Mouse (Mus musculus): ENCODE data around the gene Slc25a3. TPM values are rescaled to one million over a fixed set of nuclear protein-coding genes. Genes with fewer than 3 reads are reported as not detected.
A peak's percentile ranks its signal among the peaks of the same experiment; 100 is the strongest.

Slc25a3 gene
- 506 and 512 TPM in 2 replicates for polyA plus RNA-seq (2015; fragmentation: Nextera tagmentation; extraction: Ambion mirVana)

DNA sequence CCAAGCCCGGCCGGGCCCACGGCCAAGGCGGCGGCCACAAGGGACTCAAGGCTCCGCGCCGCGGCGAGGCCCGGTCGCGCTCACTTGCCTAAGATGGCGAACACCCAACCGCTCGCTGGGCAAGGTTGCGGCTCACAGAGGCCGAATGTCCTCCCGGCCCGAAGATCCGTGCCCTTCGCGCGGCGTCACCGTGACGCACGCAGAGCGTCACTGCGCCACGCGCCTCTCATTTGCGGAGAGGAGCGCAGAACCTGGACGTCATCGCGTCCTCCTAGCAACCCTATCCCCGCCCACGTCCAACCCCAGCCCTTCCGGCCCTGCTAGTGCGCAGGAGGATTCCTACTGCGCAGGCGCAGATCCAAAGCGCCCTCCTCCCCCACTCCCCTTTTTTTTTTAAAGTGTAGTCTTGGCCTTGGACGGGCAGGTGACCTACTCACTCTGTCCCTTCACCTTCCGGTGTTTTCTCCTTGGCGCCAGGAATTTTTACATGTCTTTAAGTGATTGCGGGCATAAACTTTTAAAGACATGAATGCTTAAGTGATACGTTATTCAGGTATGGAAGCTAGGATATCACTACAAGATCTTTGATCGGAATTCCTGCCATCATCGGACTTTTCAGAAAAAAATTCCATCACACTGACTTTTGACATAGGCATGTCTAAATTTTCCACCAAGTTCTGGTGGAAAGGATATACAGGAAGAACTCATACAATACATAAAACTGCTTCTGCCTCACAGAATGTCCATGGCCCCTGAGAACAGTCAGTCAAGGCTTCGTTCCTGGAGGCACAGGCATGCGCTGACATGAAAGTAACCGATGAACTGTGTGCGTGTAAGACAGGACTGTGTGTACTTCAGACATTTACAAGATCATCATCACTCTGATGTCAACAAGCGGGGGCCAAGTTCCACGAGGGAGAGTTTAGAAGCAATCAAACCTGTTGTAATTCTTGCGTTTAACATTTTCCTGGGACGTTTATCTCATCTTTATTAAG lies at the start of gene Slc25a3:
Gene Slc25a3 (minus strand): TSS at position 232 of the 995 bp plus-strand sequence.
- Histone ChIP-seq H3K4me1 (replicated peaks) (peaks cover 26% of the 10 kb centered on the region), H3K4me3 (peak within 1 kb of the TSS; percentile 98), H3K27me3 (no peaks in the 10 kb centered on the region), H3K36me3 (peaks cover 25% of the 10 kb centered on the region), H3K9me3 (no peaks in the 10 kb centered on the region), H3K9ac (peak within 1 kb of the TSS; percentile 99), H3K27ac (peak within 1 kb of the TSS; percentile 97), H3K4me2 (peak within 1 kb of the TSS; percentile 95)
- WGBS = 14% methylated on average over 58 of the region's 59 CpGs
- ATAC-seq (ENCODE audit: low FRiP score) = peak; percentile 100

DNA sequence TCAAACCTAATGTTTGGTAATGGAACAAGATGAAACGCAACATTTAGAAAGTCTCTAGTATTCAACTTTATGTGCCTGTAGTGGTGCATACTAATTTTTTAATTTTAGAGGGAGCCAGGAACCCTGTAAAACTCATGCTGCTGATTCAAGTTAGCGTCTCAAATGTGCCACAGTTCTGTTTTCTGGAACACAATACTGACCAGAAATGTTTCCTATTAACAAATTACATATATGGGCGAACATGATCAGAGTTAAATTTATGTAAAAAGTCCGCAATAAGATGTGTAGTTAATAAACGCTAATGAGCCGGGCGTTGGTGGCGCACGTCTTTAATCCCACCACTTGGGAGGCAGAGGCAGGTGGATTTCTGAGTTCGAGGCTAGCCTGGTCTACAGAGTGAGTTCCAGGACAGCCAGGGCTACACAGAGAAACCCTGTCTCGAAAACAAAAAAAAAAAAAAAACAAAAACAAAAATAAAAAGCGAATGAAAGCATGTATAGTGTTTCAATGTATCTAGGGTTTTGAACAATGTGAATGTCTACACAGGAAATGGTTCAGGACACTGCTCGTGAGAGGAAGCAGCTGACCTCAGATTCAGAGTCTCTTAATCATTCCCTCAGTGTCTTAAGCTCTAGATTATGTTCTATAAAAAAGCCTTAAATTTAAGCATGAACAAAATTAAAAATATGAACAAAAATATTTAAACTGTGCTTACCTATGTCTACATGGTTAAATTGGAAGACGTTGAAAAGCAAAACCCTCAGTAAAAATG lies 48.7 kb upstream of the Slc25a3 start:
- H3K27me3 ChIP-seq = no peaks in the 10 kb centered on the region
- no peaks in the 10 kb centered on the region for H3K9me3 ChIP-seq
- peak overlapping the region; percentile 71 for H3K4me2 ChIP-seq
- H3K36me3 ChIP-seq = no peaks in the 10 kb centered on the region
- peak overlapping the region; percentile 100 for H3K27ac ChIP-seq
- H3K4me3 ChIP-seq = peak overlapping the region; percentile 93
- no peak for ATAC-seq (ENCODE audit: low FRiP score)
- WGBS = 86% methylated on average over 14 of the region's 14 CpGs
- peak overlapping the region; percentile 99 for H3K9ac ChIP-seq
- H3K4me1 ChIP-seq (replicated peaks) = peaks cover 24% of the 10 kb centered on the region

DNA sequence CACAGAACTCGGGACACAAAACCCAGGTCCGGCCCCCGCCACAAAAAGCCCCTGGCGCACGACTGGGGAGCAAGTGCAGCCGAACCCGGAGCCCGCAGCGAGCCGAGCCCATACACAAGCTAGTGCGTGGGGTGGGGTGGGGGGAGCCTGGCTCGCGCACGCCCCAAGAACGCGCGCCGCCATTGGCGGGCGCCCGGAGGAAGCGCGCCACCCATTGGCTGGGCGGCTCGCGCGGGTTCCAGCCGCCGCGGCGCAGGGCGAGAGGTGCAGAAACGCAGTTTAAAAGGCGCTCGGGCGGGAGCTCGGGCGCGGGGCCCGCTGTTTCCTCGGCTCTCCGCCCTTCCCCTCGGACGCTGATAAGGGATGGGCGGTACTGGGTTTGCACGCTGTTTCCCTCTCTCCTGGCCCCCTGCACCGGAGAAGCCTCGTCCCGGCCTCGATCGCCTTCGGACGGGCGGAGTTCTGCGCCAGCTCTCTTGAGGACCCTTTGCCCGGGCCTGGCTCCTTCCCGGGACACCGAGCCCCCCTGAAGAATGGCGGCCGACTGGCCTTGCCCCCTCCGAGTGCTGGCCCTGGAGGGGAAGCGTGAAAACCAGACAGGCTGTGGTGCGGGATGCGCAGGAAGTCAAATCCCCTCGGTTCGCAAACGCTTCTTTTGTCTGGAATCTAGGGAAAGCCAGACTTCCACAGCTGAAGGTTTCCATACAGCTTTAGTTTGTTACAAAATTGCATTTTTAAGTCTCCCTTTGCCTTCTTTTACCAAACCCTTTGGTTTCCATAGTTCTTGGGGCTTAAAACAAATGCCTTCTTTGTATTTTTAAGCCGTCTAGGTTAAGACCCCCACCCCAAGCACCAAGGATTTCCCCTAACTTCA lies 47.8 kb upstream of the Slc25a3 start:
- peak overlapping the region; percentile 99 for H3K9ac ChIP-seq
- peak overlapping the region; percentile 100 for H3K27ac ChIP-seq
- peak overlapping the region; percentile 73 for H3K4me2 ChIP-seq
- no peaks in the 10 kb centered on the region for H3K9me3 ChIP-seq
- peaks cover 31% of the 10 kb centered on the region for H3K4me1 ChIP-seq (replicated peaks)
- no peaks in the 10 kb centered on the region for H3K27me3 ChIP-seq
- no peaks in the 10 kb centered on the region for H3K36me3 ChIP-seq
- H3K4me3 ChIP-seq = peak overlapping the region; percentile 93
- 1% methylated on average over 62 of the region's 68 CpGs for WGBS
- peak; percentile 96 for ATAC-seq (ENCODE audit: low FRiP score)

DNA sequence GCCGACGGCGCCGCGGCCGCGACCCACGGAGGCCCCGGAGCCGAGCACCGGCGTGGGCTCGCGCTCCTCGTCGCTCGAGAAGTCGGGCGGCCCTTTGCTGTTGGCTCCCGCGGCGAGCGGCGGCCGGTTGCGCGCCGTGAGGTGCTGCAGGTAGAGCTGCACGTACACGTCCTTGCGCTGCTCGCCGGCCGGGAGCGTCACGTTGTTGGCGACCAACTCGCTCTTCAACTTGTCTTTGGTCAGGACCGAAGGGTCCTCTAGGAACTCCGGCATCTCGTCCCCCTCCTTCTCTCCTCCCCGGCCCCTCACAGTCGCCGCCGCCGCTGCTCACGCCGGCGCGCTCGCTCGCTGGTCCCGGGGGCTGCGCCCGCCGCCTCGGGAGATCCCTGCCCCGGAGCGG lies 47.2 kb upstream of the Slc25a3 start:
- peak overlapping the region; percentile 93 for H3K4me3 ChIP-seq
- H3K4me1 ChIP-seq (replicated peaks) = peaks cover 36% of the 10 kb centered on the region
- peak overlapping the region; percentile 99 for H3K9ac ChIP-seq
- H3K27me3 ChIP-seq = no peaks in the 10 kb centered on the region
- no peaks in the 10 kb centered on the region for H3K36me3 ChIP-seq
- H3K27ac ChIP-seq = peak overlapping the region; percentile 100
- ATAC-seq (ENCODE audit: low FRiP score) = peak; percentile 81
- H3K9me3 ChIP-seq = no peaks in the 10 kb centered on the region
- 0% methylated on average over 44 of the region's 59 CpGs for WGBS
- H3K4me2 ChIP-seq = peak overlapping the region; percentile 73

DNA sequence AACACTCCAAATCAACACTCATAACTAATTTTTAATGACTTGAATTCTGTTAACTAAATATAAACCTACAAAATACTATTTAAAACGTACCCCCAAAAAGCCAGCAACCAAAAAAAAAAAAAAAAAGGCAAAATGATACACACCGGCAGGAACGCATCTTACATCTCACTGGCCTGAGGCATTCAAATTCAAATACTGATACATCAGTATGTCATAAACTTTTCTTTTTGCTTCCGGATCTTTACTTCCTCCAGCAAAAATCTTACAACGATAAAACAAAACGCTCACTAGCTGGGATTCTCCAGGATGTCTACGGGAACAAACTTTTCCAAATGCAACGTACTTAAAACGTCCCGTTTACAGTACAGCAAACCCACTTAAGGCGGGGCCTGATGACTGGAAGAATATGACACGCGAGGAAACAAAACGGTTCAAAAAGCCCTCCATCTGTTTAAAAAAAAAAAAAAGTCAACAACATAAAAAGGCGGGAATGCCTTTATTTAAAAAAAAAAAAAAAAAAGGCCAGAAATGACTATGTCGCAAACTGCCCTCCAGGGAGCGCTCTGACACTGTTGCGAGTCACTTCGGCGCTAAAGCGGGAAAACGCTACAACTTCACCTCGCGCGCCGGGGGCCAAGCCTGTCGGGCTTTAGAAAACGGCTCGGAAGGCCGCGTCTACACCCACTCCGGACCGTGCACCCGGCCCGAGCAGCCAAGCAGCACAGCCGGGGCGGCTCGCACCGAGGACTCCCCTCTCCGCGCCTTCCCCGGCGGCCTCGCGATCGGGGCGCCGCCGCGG lies 46.5 kb upstream of the Slc25a3 start:
- H3K9me3 ChIP-seq = no peaks in the 10 kb centered on the region
- under 1% methylated on average over 50 of the region's 50 CpGs for WGBS
- ATAC-seq (ENCODE audit: low FRiP score) = peak; percentile 46
- H3K4me3 ChIP-seq = peak overlapping the region; percentile 93
- H3K4me2 ChIP-seq = peak overlapping the region; percentile 73
- H3K36me3 ChIP-seq = no peaks in the 10 kb centered on the region
- peak overlapping the region; percentile 100 for H3K27ac ChIP-seq
- peak overlapping the region; percentile 99 for H3K9ac ChIP-seq
- no peaks in the 10 kb centered on the region for H3K27me3 ChIP-seq
- peaks cover 36% of the 10 kb centered on the region for H3K4me1 ChIP-seq (replicated peaks)

DNA sequence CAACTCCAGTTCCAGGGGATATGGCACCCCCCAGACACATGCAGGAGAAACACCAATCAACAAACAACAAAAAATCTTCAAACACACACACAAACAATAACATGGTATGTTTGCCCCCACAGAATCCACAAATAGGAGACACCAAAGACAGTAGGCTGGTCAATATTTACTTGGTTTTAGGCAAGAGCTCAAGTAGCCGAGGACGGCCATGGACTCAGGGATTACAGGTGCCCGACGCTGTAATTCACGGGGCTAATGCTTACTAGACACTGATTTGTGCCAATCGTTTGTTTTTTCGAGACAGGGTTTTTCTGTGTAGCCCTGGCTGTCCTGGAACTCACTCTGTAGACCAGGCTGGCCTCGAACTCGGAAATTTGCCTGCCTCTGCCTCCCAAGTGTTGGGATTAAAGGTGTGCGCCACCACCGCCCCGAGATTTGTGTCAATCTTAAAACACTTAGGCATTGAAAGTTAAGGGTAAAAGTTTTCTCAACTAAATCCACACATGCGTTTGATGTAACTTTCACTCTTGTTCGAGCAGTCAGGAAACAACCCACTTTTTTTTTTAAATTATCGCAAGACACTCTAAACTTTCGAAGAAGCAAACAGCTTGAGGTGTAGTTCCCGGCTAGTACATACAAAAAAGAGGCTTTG lies 45.7 kb upstream of the Slc25a3 start:
- H3K27me3 ChIP-seq = no peaks in the 10 kb centered on the region
- 37% methylated on average over 17 of the region's 17 CpGs for WGBS
- no peak overlapping the region for H3K27ac ChIP-seq
- peak overlapping the region; percentile 73 for H3K4me2 ChIP-seq
- H3K9me3 ChIP-seq = no peaks in the 10 kb centered on the region
- peak overlapping the region; percentile 99 for H3K9ac ChIP-seq
- no peak for ATAC-seq (ENCODE audit: low FRiP score)
- peak overlapping the region; percentile 93 for H3K4me3 ChIP-seq
- peaks cover 36% of the 10 kb centered on the region for H3K4me1 ChIP-seq (replicated peaks)
- 0 out of 2 replicates have a peak, but pooled peaks cover 3% of the 10 kb centered on the region for H3K36me3 ChIP-seq

DNA sequence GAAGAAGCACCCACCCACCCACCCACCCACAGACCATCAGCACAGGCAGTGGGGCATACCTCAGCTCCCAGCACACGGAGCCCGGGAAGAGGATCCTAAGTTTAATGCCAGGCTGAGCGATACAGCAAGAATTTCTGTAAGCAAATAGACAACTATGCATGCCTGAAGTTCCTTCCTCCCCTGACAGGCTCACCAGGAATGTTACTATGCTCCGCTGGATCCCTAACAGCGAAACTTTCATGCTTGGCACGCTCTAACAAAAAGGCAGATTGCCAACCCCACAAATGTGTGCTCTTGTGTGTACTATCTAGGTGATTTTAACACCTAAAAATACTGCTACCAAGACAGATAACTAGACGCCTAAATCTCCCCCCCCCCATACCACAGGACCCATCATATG lies 43.5 kb upstream of the Slc25a3 start:
- Histone ChIP-seq H3K4me2 (peak overlapping the region; percentile 30), H3K4me3 (no peak overlapping the region; the same call in 1 of the 2 replicates), H3K27me3 (no peaks in the 10 kb centered on the region), H3K9ac (no peak overlapping the region), H3K27ac (no peak overlapping the region), H3K36me3 (peaks cover 19% of the 10 kb centered on the region), H3K4me1 (replicated peaks) (peaks cover 36% of the 10 kb centered on the region), H3K9me3 (no peaks in the 10 kb centered on the region)
- ATAC-seq (ENCODE audit: low FRiP score) = no peak
- 65% methylated on average over 7 of the region's 7 CpGs for WGBS

DNA sequence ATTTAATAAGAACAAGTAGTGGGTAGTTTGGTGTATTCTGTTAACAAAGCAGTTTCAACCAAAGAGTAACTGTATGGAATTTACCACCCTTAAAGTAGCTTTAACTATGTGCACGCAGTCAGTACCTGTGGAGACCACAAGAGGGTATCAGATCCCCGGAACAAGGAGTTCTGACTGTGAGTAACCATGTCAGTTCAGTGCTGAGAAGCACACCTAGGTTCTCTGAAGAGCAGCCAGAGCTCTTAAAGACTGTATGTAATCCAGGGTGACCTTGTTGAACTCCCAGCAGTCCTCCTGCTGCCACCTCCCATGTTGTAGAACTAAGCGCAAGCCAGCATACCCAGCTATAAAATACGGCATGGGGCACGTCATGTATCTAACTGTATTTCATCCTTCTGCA lies 43.0 kb upstream of the Slc25a3 start:
- 59% methylated on average over 5 of the region's 5 CpGs for WGBS
- H3K27ac ChIP-seq = no peak overlapping the region
- peaks cover 24% of the 10 kb centered on the region for H3K36me3 ChIP-seq
- H3K27me3 ChIP-seq = no peaks in the 10 kb centered on the region
- no peak for ATAC-seq (ENCODE audit: low FRiP score)
- H3K4me2 ChIP-seq = peak overlapping the region; percentile 30
- no peaks in the 10 kb centered on the region for H3K9me3 ChIP-seq
- no peak overlapping the region for H3K4me3 ChIP-seq
- peaks cover 36% of the 10 kb centered on the region for H3K4me1 ChIP-seq (replicated peaks)
- H3K9ac ChIP-seq = no peak overlapping the region

DNA sequence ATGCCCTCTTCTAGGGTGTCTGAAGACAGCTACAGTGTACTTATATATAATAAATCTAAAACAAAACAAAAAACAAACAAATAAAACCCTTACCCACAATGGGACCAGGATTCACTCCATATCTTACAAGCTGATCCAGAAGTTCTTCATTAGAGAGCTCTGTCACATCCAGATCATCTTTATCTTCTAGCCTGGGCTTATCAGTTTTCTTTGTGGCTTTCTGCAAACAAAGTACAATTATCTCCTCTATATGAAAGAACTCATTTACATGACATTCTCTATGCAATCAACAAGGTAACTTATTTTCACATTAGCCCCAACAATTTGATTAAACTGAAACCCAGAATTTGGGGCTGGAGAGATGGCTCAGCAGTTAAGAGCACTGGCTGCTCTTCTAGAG lies 42.0 kb upstream of the Slc25a3 start:
- ATAC-seq (ENCODE audit: low FRiP score) = no peak
- no peak overlapping the region for H3K9ac ChIP-seq
- H3K27ac ChIP-seq = no peak overlapping the region
- H3K36me3 ChIP-seq = peaks cover 34% of the 10 kb centered on the region
- peaks cover 36% of the 10 kb centered on the region for H3K4me1 ChIP-seq (replicated peaks)
- H3K4me2 ChIP-seq = no peak overlapping the region
- no peaks in the 10 kb centered on the region for H3K9me3 ChIP-seq
- no peaks in the 10 kb centered on the region for H3K27me3 ChIP-seq
- H3K4me3 ChIP-seq = no peak overlapping the region

DNA sequence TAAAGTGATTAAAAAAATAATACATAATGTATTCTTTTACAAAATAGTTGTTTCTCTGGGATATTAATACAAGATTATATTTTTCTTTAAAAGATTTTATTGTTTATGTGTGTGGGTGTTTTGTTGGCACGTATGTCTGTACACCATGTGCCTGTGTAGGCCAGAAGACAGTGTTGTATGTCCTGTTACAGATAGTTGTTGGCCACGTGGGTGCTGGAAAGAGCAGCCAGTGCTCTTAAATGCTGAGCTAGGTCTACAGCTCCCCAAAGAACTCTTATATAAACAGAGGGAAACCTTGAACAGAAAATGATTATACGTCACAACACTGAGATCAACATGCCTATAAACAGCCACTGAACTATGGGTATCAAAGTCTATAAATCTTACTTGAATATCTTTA lies 40.6 kb upstream of the Slc25a3 start:
- H3K9me3 ChIP-seq = no peaks in the 10 kb centered on the region
- H3K27ac ChIP-seq = no peak overlapping the region
- H3K4me2 ChIP-seq = no peak overlapping the region
- peaks cover 31% of the 10 kb centered on the region for H3K4me1 ChIP-seq (replicated peaks)
- H3K36me3 ChIP-seq = peaks cover 45% of the 10 kb centered on the region
- no peak overlapping the region for H3K4me3 ChIP-seq
- H3K27me3 ChIP-seq = no peaks in the 10 kb centered on the region
- ATAC-seq (ENCODE audit: low FRiP score) = no peak
- H3K9ac ChIP-seq = no peak overlapping the region
- WGBS = 85% methylated on average over 3 of the region's 3 CpGs
